Mouse (Mus musculus): ENCODE results near the gene Akr1cl. TPM values are rescaled to one million over a fixed set of nuclear protein-coding genes. Genes with fewer than 3 reads are reported as not detected.

The Akr1cl gene
- polyA plus RNA-seq, 1 experiment from 2014 or later, result 0.94 TPM

DNA sequence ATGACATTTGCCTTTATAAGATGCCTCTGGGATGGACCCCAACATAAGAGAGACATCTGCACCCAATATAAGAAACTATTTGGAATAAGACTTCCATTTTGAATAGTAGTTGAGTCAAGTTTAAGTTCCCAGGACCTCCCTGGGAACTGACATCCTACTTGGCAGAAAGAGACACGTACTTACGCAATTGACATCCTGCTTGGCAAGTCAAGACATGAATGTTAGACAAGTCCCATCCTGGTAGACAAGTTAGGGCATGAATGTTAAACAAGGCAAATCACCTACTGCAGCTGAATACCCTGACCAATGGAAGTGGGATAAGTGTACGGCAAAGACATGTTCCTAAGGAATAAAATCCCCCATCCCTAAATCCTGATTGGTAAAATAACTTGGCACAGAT is 9.3 kb upstream of the Akr1cl start:
- no peaks in the 10 kb centered on the region for H3K36me3 ChIP-seq
- 92% methylated on average over 3 of the region's 3 CpGs for WGBS

GRCm38 (mm10) chr1:65040806-65041205 is 8.2 kb upstream of the Akr1cl start:
- Histone ChIP-seq H3K27ac (no peak overlapping the region), H3K27me3 (ENCODE audit: insufficient read depth, poor library complexity, severe bottlenecking) (no peaks in the 10 kb centered on the region), H3K9me3 (no peaks in the 10 kb centered on the region), H3K4me3 (no peak overlapping the region), H3K36me3 (no peaks in the 10 kb centered on the region), H3K4me1 (peaks cover 3% of the 10 kb centered on the region; the same call in 1 of the 2 replicates)
- no peak for DNase-seq (ENCODE audit: low spot score)
- 71% methylated on average over 6 of the region's 6 CpGs for WGBS

More for the DNA sequence above, 9.3 kb upstream of the Akr1cl start:
- no peak overlapping the region for H3K27ac ChIP-seq
- no peak for DNase-seq (ENCODE audit: low spot score)
- H3K4me1 ChIP-seq, result peaks cover 3% of the 10 kb centered on the region; the same call in 1 of the 2 replicates
- no peaks in the 10 kb centered on the region for H3K9me3 ChIP-seq
- H3K4me3 ChIP-seq, result no peak overlapping the region
- H3K27me3 ChIP-seq (ENCODE audit: insufficient read depth, poor library complexity, severe bottlenecking), result no peaks in the 10 kb centered on the region

DNA sequence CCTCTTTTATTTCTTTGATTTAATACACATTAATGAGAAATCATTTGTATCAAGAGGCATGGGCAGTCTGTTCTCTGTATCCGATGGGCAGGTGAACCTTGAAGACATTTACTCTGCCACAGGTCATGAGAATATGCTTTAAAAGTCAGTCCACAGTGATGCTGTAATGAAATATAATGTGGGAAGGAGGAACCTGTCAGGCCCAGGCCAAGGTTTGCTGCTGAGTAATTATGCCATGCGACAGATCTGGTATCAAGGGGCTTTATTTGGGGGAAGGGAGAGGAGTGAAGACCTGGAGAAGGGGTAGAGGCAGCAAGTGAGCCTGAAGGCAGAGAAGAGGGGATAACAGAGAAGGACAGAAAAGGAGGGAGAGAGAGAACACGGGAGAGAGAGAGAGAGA is 7.1 kb upstream of the Akr1cl start:
- H3K27ac ChIP-seq, result no peak overlapping the region
- no peak for DNase-seq (ENCODE audit: low spot score)
- no peaks in the 10 kb centered on the region for H3K9me3 ChIP-seq
- 77% methylated on average over 3 of the region's 3 CpGs for WGBS
- H3K4me3 ChIP-seq, result no peak overlapping the region
- H3K27me3 ChIP-seq (ENCODE audit: insufficient read depth, poor library complexity, severe bottlenecking), result no peaks in the 10 kb centered on the region
- no peaks in the 10 kb centered on the region for H3K36me3 ChIP-seq
- peaks cover 3% of the 10 kb centered on the region; the same call in 1 of the 2 replicates for H3K4me1 ChIP-seq

DNA sequence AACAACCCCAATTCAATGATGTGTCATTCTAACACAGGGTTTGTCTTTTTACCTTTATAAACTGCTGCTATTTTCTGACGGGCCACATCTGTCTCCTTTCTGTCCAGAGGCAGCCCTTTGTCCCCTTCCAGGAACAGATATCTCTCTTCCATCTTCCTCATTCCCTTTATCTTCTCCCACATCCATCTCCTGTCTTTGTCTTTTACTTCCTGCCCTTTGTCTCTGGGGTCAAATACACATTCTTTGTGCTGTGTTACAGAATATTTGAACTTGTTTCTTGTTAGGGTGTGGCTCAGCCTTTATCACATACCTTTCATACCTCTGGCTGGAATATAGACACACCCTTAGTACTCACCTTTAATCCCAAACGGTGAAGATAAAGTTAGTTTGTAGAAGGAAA is 5.0 kb upstream of the Akr1cl start:
- no peaks in the 10 kb centered on the region for H3K36me3 ChIP-seq
- WGBS, result 55% methylated on average over 2 of the region's 2 CpGs
- no peak overlapping the region for H3K27ac ChIP-seq
- H3K27me3 ChIP-seq (ENCODE audit: insufficient read depth, poor library complexity, severe bottlenecking), result no peaks in the 10 kb centered on the region
- peaks cover 3% of the 10 kb centered on the region; the same call in 1 of the 2 replicates for H3K4me1 ChIP-seq
- no peak overlapping the region for H3K4me3 ChIP-seq
- no peak for DNase-seq (ENCODE audit: low spot score)
- no peaks in the 10 kb centered on the region for H3K9me3 ChIP-seq

- H3K27ac ChIP-seq, result no peak overlapping the region
- no peak for DNase-seq (ENCODE audit: low spot score)
- no peaks in the 10 kb centered on the region for H3K27me3 ChIP-seq (ENCODE audit: insufficient read depth, poor library complexity, severe bottlenecking)
- no peaks in the 10 kb centered on the region for H3K36me3 ChIP-seq
- no peaks in the 10 kb centered on the region for H3K4me1 ChIP-seq
- no peak overlapping the region for H3K4me3 ChIP-seq
- 46% methylated on average over 3 of the region's 3 CpGs for WGBS
- H3K9me3 ChIP-seq, result no peaks in the 10 kb centered on the region
Observed at GRCm38 (mm10) chr1:65035513-65035912, 3.0 kb upstream of the Akr1cl start.

GRCm38 (mm10) chr1:65028206-65028605 is 4.4 kb downstream of the Akr1cl start:
- no peaks in the 10 kb centered on the region for H3K27me3 ChIP-seq (ENCODE audit: insufficient read depth, poor library complexity, severe bottlenecking)
- no peak overlapping the region for H3K4me3 ChIP-seq
- no peak overlapping the region for H3K27ac ChIP-seq
- no peaks in the 10 kb centered on the region for H3K4me1 ChIP-seq
- no peak for DNase-seq (ENCODE audit: low spot score)
- H3K36me3 ChIP-seq, result no peaks in the 10 kb centered on the region
- H3K9me3 ChIP-seq, result no peaks in the 10 kb centered on the region
- 66% methylated on average over 9 of the region's 9 CpGs for WGBS

DNA sequence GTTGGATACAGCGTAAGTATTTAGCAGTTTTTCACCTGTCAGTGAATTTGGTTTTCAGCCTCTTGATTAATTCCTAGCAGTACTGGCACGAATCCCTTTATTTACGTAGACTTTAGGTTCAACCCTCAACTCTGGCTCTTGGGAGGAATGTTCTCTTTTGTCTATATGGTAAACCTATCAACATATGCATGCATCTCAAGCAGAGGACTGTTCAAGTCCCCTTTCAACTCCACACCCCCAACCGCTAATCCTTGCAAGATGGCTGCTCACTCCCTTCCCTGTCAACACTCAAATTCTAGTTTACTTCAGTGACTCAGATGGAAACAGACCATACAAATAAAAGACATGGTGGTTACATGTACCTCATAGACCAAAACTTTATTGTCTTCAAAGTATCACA is 19.8 kb downstream of the Akr1cl start:
- no peaks in the 10 kb centered on the region for H3K4me1 ChIP-seq
- no peak overlapping the region for H3K27ac ChIP-seq
- H3K9me3 ChIP-seq, result no peaks in the 10 kb centered on the region
- H3K27me3 ChIP-seq (ENCODE audit: insufficient read depth, poor library complexity, severe bottlenecking), result no peaks in the 10 kb centered on the region
- WGBS, result 80% methylated on average over 4 of the region's 4 CpGs
- no peaks in the 10 kb centered on the region for H3K36me3 ChIP-seq
- DNase-seq (ENCODE audit: low spot score), result no peak
- no peak overlapping the region for H3K4me3 ChIP-seq

DNA sequence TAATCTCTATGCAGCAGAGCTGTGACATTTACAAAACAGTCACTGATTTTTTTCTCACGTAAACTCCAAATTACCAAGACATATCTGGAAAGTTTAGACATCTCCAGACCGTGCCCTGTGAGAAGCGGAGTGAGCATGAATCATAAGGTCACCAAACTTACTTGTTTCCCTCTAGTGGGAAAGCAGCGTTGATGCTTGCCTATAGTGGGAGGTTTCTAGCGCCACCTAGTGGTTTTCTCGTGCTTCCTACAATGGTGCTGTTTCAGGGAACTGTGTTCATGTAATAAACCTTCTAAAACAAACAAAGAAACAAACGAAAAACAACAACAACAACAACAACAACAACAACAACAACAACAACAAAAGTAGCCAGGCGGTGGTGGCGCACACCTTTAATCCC is 22.4 kb downstream of the Akr1cl start:
- no peak overlapping the region for H3K4me3 ChIP-seq
- H3K36me3 ChIP-seq, result no peaks in the 10 kb centered on the region
- H3K9me3 ChIP-seq, result 0 out of 2 replicates have a peak, but pooled peaks cover 3% of the 10 kb centered on the region
- no peak overlapping the region for H3K27ac ChIP-seq
- H3K27me3 ChIP-seq (ENCODE audit: insufficient read depth, poor library complexity, severe bottlenecking), result no peaks in the 10 kb centered on the region
- peak; percentile 84 for DNase-seq (ENCODE audit: low spot score)
- H3K4me1 ChIP-seq, result no peaks in the 10 kb centered on the region
- 12% methylated on average over 9 of the region's 9 CpGs for WGBS

DNA sequence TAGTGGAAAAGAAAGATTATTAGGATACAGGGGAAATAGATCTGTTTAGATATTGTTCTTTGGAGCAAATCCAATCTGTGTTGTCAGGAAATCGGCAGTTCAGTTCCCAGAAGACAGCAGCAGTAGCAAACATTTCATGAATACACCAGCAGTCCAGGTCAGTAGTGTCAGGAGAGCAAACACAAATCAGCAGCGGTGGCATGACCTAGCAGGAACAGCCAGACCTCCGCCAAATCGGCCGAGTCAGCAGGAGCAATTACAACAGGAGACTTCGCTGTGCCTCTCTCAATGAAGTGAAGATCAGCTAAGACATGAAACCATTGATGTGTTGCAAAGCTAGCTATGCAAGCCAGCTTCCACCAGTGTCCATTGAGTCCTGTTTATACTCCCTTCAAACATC is 27.0 kb downstream of the Akr1cl start:
- H3K27me3 ChIP-seq (ENCODE audit: insufficient read depth, poor library complexity, severe bottlenecking), result no peaks in the 10 kb centered on the region
- no peak overlapping the region for H3K4me3 ChIP-seq
- 0 out of 2 replicates have a peak, but pooled peaks cover 3% of the 10 kb centered on the region for H3K9me3 ChIP-seq
- H3K36me3 ChIP-seq, result no peaks in the 10 kb centered on the region
- WGBS, result 85% methylated on average over 6 of the region's 6 CpGs
- no peaks in the 10 kb centered on the region for H3K4me1 ChIP-seq
- no peak overlapping the region for H3K27ac ChIP-seq
- no peak for DNase-seq (ENCODE audit: low spot score)

- Histone ChIP-seq H3K4me1 (peaks cover 2% of the 10 kb centered on the region), H3K9me3 (0 out of 2 replicates have a peak, but pooled peaks cover 3% of the 10 kb centered on the region), H3K27me3 (ENCODE audit: insufficient read depth, poor library complexity, severe bottlenecking) (no peaks in the 10 kb centered on the region), H3K27ac (no peak overlapping the region), H3K36me3 (no peaks in the 10 kb centered on the region), H3K4me3 (no peak overlapping the region)
- no peak for DNase-seq (ENCODE audit: low spot score)
- WGBS, result 37% methylated on average over 4 of the region's 4 CpGs
Observed at GRCm38 (mm10) chr1:65004526-65004925, 28.0 kb downstream of the Akr1cl start.

GRCm38 (mm10) chr1:64993206-64993605 is 39.4 kb downstream of the Akr1cl start:
- H3K9me3 ChIP-seq, result no peaks in the 10 kb centered on the region
- H3K4me3 ChIP-seq, result no peak overlapping the region
- no peak for DNase-seq (ENCODE audit: low spot score)
- H3K4me1 ChIP-seq, result no peaks in the 10 kb centered on the region
- no peaks in the 10 kb centered on the region for H3K36me3 ChIP-seq
- no peak overlapping the region for H3K27ac ChIP-seq
- 63% methylated on average over 4 of the region's 4 CpGs for WGBS
- no peaks in the 10 kb centered on the region for H3K27me3 ChIP-seq (ENCODE audit: insufficient read depth, poor library complexity, severe bottlenecking)

DNA sequence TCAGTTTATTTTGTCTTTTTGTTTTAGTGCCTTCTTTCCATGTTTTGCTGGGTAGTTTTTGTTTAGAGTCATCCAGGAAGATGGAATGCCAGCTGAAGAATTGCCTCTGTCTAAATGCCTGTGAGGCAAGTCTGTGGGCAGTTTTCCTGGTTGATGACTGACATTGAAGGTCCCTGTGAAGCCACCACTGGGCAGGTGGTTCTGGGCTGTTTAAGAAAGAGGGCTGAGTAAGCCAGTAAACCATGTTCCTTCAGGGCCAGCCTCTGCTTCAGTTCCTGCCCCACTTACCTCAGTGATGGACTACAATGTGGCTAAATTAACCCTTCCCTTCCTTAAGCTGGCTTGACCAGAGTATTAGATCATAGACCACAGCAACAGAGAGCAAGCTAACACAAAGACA is 44.4 kb downstream of the Akr1cl start:
- H3K9me3 ChIP-seq, result no peaks in the 10 kb centered on the region
- H3K27me3 ChIP-seq (ENCODE audit: insufficient read depth, poor library complexity, severe bottlenecking), result no peaks in the 10 kb centered on the region
- no peak overlapping the region for H3K27ac ChIP-seq
- DNase-seq (ENCODE audit: low spot score), result no peak
- H3K36me3 ChIP-seq, result no peaks in the 10 kb centered on the region
- no peaks in the 10 kb centered on the region for H3K4me1 ChIP-seq
- no peak overlapping the region for H3K4me3 ChIP-seq

GRCm38 (mm10) chr1:64986120-64986519 is 46.4 kb downstream of the Akr1cl start:
- H3K36me3 ChIP-seq, result no peaks in the 10 kb centered on the region
- WGBS, result 34% methylated on average over 7 of the region's 7 CpGs
- no peak for DNase-seq (ENCODE audit: low spot score)
- H3K27me3 ChIP-seq (ENCODE audit: insufficient read depth, poor library complexity, severe bottlenecking), result no peaks in the 10 kb centered on the region
- no peak overlapping the region for H3K27ac ChIP-seq
- H3K9me3 ChIP-seq, result no peaks in the 10 kb centered on the region
- no peaks in the 10 kb centered on the region for H3K4me1 ChIP-seq
- H3K4me3 ChIP-seq, result no peak overlapping the region

DNA sequence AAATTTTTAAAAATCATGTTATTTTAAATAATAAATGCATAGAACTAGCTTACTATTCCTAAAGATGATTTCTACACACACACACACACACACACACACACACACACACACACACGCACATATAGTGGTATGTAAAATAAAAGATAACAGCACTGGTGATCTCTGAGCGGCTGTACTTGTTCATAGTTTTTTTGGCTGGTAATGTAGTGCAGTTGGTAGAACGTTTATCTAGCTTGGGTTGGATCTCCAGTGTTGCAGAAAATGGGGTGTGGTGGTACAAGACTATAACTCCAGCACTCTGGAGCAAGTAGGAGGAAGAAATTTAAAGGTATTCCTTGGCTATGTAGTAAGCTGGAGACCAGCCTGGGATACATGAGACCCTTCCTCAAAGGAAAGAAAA is 49.3 kb downstream of the Akr1cl start:
- Histone ChIP-seq H3K4me3 (no peak overlapping the region), H3K27me3 (ENCODE audit: insufficient read depth, poor library complexity, severe bottlenecking) (no peaks in the 10 kb centered on the region), H3K36me3 (no peaks in the 10 kb centered on the region), H3K27ac (no peak overlapping the region), H3K9me3 (no peaks in the 10 kb centered on the region), H3K4me1 (no peaks in the 10 kb centered on the region)
- 81% methylated on average over 3 of the region's 3 CpGs for WGBS
- DNase-seq (ENCODE audit: low spot score), result no peak

All from heart, embryonic 10.5 days (tissue).